Mouse (Mus musculus): Measurements from ENCODE around the gene Hnrnpa1. TPM values are rescaled to one million over a fixed set of nuclear protein-coding genes. Genes with fewer than 3 reads are reported as not detected.

The Hnrnpa1 gene
- polyA plus RNA-seq, 1 experiment from 2014 or later, result 554 TPM

GRCm38 (mm10) chr15:103279750-103280149 lies 39.5 kb downstream of the Hnrnpa1 start:
- no peak overlapping the region for H3K4me3 ChIP-seq
- WGBS, result 58% methylated on average over 3 of the region's 3 CpGs
- ATAC-seq (ENCODE audit: insufficient number of reproducible peaks, low FRiP score), result no peak
- peaks cover 5% of the 10 kb centered on the region; the same call in 1 of the 2 replicates for H3K36me3 ChIP-seq
- peaks cover 5% of the 10 kb centered on the region for H3K4me1 ChIP-seq (replicated peaks)
- H3K27ac ChIP-seq (ENCODE audit: poor library complexity, severe bottlenecking), result no peak overlapping the region
- H3K9ac ChIP-seq, result no peak overlapping the region
- no peak overlapping the region for H3K4me2 ChIP-seq
- H3K27me3 ChIP-seq (replicated peaks), result no peaks in the 10 kb centered on the region
- no peaks in the 10 kb centered on the region for H3K9me3 ChIP-seq (replicated peaks)

GRCm38 (mm10) chr15:103280817-103281464 lies 40.7 kb downstream of the Hnrnpa1 start:
- H3K27ac ChIP-seq (ENCODE audit: poor library complexity, severe bottlenecking), result no peak overlapping the region
- H3K9ac ChIP-seq, result no peak overlapping the region
- peaks cover 5% of the 10 kb centered on the region; the same call in 1 of the 2 replicates for H3K36me3 ChIP-seq
- no peak overlapping the region for H3K4me2 ChIP-seq
- H3K9me3 ChIP-seq (replicated peaks), result no peaks in the 10 kb centered on the region
- no peak overlapping the region for H3K4me3 ChIP-seq
- H3K4me1 ChIP-seq (replicated peaks), result peaks cover 17% of the 10 kb centered on the region
- 66% methylated on average over 3 of the region's 3 CpGs for WGBS
- no peak for ATAC-seq (ENCODE audit: insufficient number of reproducible peaks, low FRiP score)
- H3K27me3 ChIP-seq (replicated peaks), result no peaks in the 10 kb centered on the region

DNA sequence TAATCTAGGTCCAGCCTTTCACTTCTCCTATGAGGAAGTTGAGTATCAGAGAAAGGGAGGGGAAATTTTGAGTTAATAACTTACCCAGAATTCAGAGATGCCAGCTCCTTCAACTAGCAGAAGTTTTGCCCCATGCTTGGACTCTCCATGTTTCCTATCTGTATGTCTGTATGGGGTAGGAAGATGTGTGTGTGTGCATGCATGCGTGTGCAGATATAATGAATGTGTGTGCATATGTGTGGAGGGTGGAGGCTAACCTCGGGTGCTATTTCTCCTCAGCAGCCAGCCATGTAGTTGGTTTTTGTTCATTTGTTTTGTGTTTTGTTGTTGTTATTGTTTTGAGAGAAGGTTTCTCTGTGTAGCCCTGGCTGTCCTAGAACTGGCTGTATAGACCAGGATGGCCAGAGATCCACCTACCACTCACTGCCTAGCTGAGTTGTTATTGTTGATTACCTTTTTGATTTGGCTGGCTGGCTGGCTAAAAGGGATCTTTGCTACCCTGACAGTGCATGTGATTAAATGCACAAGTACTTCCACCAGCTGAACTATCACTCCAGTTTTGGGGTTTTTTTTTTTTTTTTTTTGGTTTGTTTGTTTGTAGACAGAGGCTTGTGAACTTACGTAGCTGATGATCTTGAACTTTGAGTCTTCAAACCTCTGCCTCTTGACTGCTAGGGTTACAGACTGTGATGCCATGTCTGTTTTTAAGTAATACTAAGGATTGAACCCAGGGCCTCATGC lies 41.4 kb downstream of the Hnrnpa1 start:
- H3K4me2 ChIP-seq, result no peak overlapping the region
- WGBS, result 91% methylated on average over 3 of the region's 3 CpGs
- no peaks in the 10 kb centered on the region for H3K27me3 ChIP-seq (replicated peaks)
- H3K9me3 ChIP-seq (replicated peaks), result no peaks in the 10 kb centered on the region
- no peak overlapping the region for H3K4me3 ChIP-seq
- ATAC-seq (ENCODE audit: insufficient number of reproducible peaks, low FRiP score), result no peak
- H3K4me1 ChIP-seq (replicated peaks), result peaks cover 20% of the 10 kb centered on the region
- H3K36me3 ChIP-seq, result peaks cover 5% of the 10 kb centered on the region; the same call in 1 of the 2 replicates
- H3K9ac ChIP-seq, result no peak overlapping the region
- no peak overlapping the region for H3K27ac ChIP-seq (ENCODE audit: poor library complexity, severe bottlenecking)

DNA sequence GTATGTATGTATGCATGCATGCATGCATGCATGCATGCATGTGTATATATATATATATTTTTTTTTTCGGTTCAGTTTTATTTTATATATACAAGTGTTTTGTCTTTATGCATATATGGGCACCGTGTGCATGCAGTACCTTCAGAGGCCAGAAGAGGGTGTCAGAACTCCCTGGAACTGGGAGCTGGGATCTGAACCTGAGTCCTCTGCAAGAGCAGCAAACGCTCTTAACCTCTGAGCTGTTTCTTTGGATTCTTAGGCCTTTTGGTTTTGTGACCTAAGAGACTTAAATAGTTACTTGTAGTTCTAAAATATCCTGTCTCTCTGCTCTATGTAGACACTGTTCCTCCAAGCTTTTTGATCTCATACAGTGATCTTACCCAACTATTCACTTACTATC lies 43.8 kb downstream of the Hnrnpa1 start:
- Histone ChIP-seq H3K36me3 (0 out of 2 replicates have a peak, but pooled peaks cover 2% of the 10 kb centered on the region), H3K27me3 (replicated peaks) (no peaks in the 10 kb centered on the region), H3K27ac (ENCODE audit: poor library complexity, severe bottlenecking) (no peak overlapping the region), H3K4me1 (replicated peaks) (peaks cover 20% of the 10 kb centered on the region), H3K9me3 (replicated peaks) (no peaks in the 10 kb centered on the region), H3K4me2 (no peak overlapping the region), H3K4me3 (no peak overlapping the region), H3K9ac (no peak overlapping the region)
- no peak for ATAC-seq (ENCODE audit: insufficient number of reproducible peaks, low FRiP score)
- WGBS, result 72% methylated on average over 3 of the region's 3 CpGs

GRCm38 (mm10) chr15:103284647-103285046 lies 44.4 kb downstream of the Hnrnpa1 start:
- peak overlapping the region; percentile 65; the same call in 1 of the 2 replicates for H3K27ac ChIP-seq (ENCODE audit: poor library complexity, severe bottlenecking)
- no peak overlapping the region for H3K4me2 ChIP-seq
- 0 out of 2 replicates have a peak overlapping the region, but pooled peaks have one; percentile 8 for H3K9ac ChIP-seq
- peaks cover 25% of the 10 kb centered on the region for H3K4me1 ChIP-seq (replicated peaks)
- no peaks in the 10 kb centered on the region for H3K27me3 ChIP-seq (replicated peaks)
- H3K36me3 ChIP-seq, result peaks cover 7% of the 10 kb centered on the region; the same call in 1 of the 2 replicates
- H3K4me3 ChIP-seq, result no peak overlapping the region
- ATAC-seq (ENCODE audit: insufficient number of reproducible peaks, low FRiP score), result no peak
- 42% methylated on average over 2 of the region's 2 CpGs for WGBS
- H3K9me3 ChIP-seq (replicated peaks), result no peaks in the 10 kb centered on the region

- ATAC-seq (ENCODE audit: insufficient number of reproducible peaks, low FRiP score), result peak; percentile 59; the same call in 1 of the 2 replicates
- Histone ChIP-seq H3K9me3 (replicated peaks) (no peaks in the 10 kb centered on the region), H3K27ac (ENCODE audit: poor library complexity, severe bottlenecking) (peak overlapping the region; percentile 65), H3K4me2 (peak overlapping the region; percentile 1; the same call in 1 of the 2 replicates), H3K4me1 (replicated peaks) (peaks cover 30% of the 10 kb centered on the region), H3K4me3 (no peak overlapping the region), H3K36me3 (peaks cover 15% of the 10 kb centered on the region), H3K9ac (0 out of 2 replicates have a peak overlapping the region, but pooled peaks have one; percentile 8), H3K27me3 (replicated peaks) (no peaks in the 10 kb centered on the region)
- WGBS, result 50% methylated on average over 1 of the region's 1 CpGs
These were observed 45.7 kb downstream of the Hnrnpa1 start for GRCm38 (mm10) chr15:103285778-103286417.

- Histone ChIP-seq H3K36me3 (peaks cover 45% of the 10 kb centered on the region), H3K4me1 (replicated peaks) (peaks cover 27% of the 10 kb centered on the region), H3K9ac (0 out of 2 replicates have a peak overlapping the region, but pooled peaks have one; percentile 31), H3K4me2 (no peak overlapping the region), H3K27ac (ENCODE audit: poor library complexity, severe bottlenecking) (no peak overlapping the region), H3K9me3 (replicated peaks) (0 out of 2 replicates have a peak, but pooled peaks cover 5% of the 10 kb centered on the region), H3K27me3 (replicated peaks) (no peaks in the 10 kb centered on the region), H3K4me3 (no peak overlapping the region)
- ATAC-seq (ENCODE audit: insufficient number of reproducible peaks, low FRiP score), result no peak
- WGBS, result 49% methylated on average over 5 of the region's 5 CpGs
These were observed 49.4 kb downstream of the Hnrnpa1 start for GRCm38 (mm10) chr15:103289600-103289999.

DNA sequence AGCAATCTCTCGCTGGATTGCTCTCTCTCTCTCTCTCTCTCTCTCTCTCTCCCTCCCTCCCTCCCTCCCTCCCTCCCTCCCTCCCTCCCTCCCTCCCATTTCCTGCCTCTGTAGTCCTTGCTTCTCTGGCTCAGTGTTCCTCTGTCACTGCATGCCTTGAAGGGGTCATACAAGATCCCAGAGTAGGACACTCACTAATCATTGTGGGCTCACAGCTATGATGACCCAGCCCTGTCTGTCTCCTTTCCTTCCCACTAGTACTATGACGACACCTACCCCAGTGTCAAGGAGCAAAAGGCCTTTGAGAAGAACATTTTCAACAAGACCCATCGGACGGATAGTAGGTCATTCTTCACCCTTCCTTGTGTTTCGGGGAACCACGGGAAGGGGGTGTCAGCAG lies 50.2 kb downstream of the Hnrnpa1 start:
- peaks cover 20% of the 10 kb centered on the region for H3K4me1 ChIP-seq (replicated peaks)
- H3K27ac ChIP-seq (ENCODE audit: poor library complexity, severe bottlenecking), result no peak overlapping the region
- H3K36me3 ChIP-seq, result peaks cover 47% of the 10 kb centered on the region
- H3K4me3 ChIP-seq, result no peak overlapping the region
- no peaks in the 10 kb centered on the region for H3K27me3 ChIP-seq (replicated peaks)
- no peak overlapping the region for H3K9ac ChIP-seq
- 75% methylated on average over 6 of the region's 6 CpGs for WGBS
- no peak for ATAC-seq (ENCODE audit: insufficient number of reproducible peaks, low FRiP score)
- no peak overlapping the region for H3K4me2 ChIP-seq
- H3K9me3 ChIP-seq (replicated peaks), result 0 out of 2 replicates have a peak, but pooled peaks cover 5% of the 10 kb centered on the region

DNA sequence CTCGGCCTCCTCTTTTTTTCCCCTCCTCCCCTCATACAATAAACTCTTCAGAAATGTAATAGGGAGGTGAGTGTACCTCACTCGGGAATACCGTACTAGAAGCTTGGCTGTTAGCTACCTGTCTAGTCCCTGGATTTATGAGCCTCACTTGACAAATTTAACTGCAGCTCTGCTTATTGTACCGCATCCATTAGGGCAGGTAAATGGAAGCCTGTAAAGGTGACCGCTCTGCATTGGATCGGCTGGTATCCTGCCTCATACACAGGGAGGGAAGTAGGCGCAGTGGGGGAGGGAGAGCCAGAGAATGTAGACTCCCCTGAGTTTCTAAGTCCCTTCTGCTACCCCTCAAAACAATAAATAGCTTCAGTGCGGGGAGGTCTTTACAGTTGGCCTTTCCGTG lies 50.6 kb downstream of the Hnrnpa1 start:
- 92% methylated on average over 9 of the region's 9 CpGs for WGBS
- no peak for ATAC-seq (ENCODE audit: insufficient number of reproducible peaks, low FRiP score)
- no peak overlapping the region for H3K27ac ChIP-seq (ENCODE audit: poor library complexity, severe bottlenecking)
- H3K27me3 ChIP-seq (replicated peaks), result no peaks in the 10 kb centered on the region
- H3K9me3 ChIP-seq (replicated peaks), result 0 out of 2 replicates have a peak, but pooled peaks cover 5% of the 10 kb centered on the region
- no peak overlapping the region for H3K4me2 ChIP-seq
- H3K4me1 ChIP-seq (replicated peaks), result peaks cover 20% of the 10 kb centered on the region
- no peak overlapping the region for H3K9ac ChIP-seq
- peaks cover 49% of the 10 kb centered on the region for H3K36me3 ChIP-seq
- no peak overlapping the region for H3K4me3 ChIP-seq

GRCm38 (mm10) chr15:103292673-103293345 lies 52.6 kb downstream of the Hnrnpa1 start:
- no peak overlapping the region for H3K27ac ChIP-seq (ENCODE audit: poor library complexity, severe bottlenecking)
- no peak for ATAC-seq (ENCODE audit: insufficient number of reproducible peaks, low FRiP score)
- H3K4me2 ChIP-seq, result no peak overlapping the region
- peaks cover 17% of the 10 kb centered on the region for H3K4me1 ChIP-seq (replicated peaks)
- H3K36me3 ChIP-seq, result peaks cover 68% of the 10 kb centered on the region
- no peaks in the 10 kb centered on the region for H3K27me3 ChIP-seq (replicated peaks)
- no peak overlapping the region for H3K9ac ChIP-seq
- 0 out of 2 replicates have a peak, but pooled peaks cover 5% of the 10 kb centered on the region for H3K9me3 ChIP-seq (replicated peaks)
- H3K4me3 ChIP-seq, result no peak overlapping the region
- 94% methylated on average over 4 of the region's 4 CpGs for WGBS
